ENCODE assay signal across 8 mouse cellular contexts in the genomic region with DNA sequence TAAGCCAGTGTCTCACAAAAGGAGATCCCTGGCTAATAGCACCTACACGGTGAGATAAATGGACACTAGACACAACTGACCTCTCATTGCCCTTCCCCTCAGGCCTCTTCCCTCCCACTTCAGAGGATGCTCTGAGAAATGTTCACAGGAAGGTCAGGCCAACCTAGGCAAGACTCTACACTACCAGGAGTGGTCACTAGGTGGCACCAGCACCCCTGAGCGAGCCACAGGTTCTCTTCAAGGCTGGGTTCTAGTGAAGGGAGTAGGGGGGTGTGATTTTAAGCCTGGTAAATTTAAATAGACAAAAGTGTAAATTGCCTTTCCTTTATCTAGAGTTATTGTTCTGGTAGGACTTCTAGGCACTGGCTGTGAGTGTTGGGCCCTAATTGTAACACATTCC.
A peak's percentile ranks its signal among the peaks of the same experiment; 100 is the strongest.
DNase-seq lines count a peak whose midpoint lies in the region; ATAC-seq and TF ChIP-seq lines count a peak whose summit lies in the region.

No protein-coding gene starts in this region.

- intact Hi-C loops in left cerebral cortex, adult 2 months (cut with DNase I) = loop anchor here (1.0 to 10.0 kb wide), 2 partner anchors 99 to 390 kb away; no protein-coding TSS in a partner anchor

- ATAC-seq in kidney, embryonic 15.5 days (replicated peaks; ENCODE audit: low FRiP score) = no peak
- ATAC-seq in forebrain, embryonic 11.5 days (replicated peaks; ENCODE audit: low FRiP score) = 0 out of 2 replicates have a peak, but pooled peaks have one; percentile 56
- ATAC-seq in hindbrain, embryonic 14.5 days (ENCODE audit: low FRiP score) = peak; percentile 51; the same call in 1 of the 2 replicates
- no peak for ATAC-seq in midbrain, postnatal 0 days (ENCODE audit: low FRiP score)

- H3K36me3 ChIP-seq in kidney, embryonic 15.5 days = no peaks in the 10 kb centered on the region
- no peaks in the 10 kb centered on the region for H3K36me3 ChIP-seq in forebrain, embryonic 11.5 days (ENCODE audit: control insufficient read depth, insufficient read depth, low read length)
- H3K36me3 ChIP-seq in hindbrain, embryonic 14.5 days (replicated peaks; ENCODE audit: control insufficient read depth, insufficient read depth) = no peaks in the 10 kb centered on the region
- H3K36me3 ChIP-seq in midbrain, postnatal 0 days (ENCODE audit: insufficient read depth, low read length) = no peaks in the 10 kb centered on the region
- H3K36me3 ChIP-seq in splenic B cell, adult 2 months (ENCODE audit: control insufficient read depth, insufficient read depth, low read length, poor library complexity, severe bottlenecking) = no peaks in the 10 kb centered on the region

- DNase-seq in kidney, adult 18-20 months = peak; percentile 78
- peak; percentile 17 for DNase-seq in c-Kit-positive CD71-negative TER-119-negative erythroid progenitor cells, embryonic 14.5 days (ENCODE audit: low read depth)
- DNase-seq in forebrain, embryonic 11.5 days (ENCODE audit: low spot score) = peak; percentile 81
- peak; percentile 79 for DNase-seq in hindbrain, embryonic 14.5 days (ENCODE audit: low spot score)
- DNase-seq in left cerebral cortex, adult 2 months (ENCODE audit: extremely low spot score in 1 of 2, low spot score in 2 of 2) = peak; percentile 63 to 77
- peak; percentile 65 for DNase-seq in midbrain, postnatal 0 days (ENCODE audit: low spot score)
- peak; percentile 65 for DNase-seq in splenic B cell, adult 2 months (ENCODE audit: low read depth, low spot score)

- H3K4me1 ChIP-seq in kidney, embryonic 15.5 days = no peaks in the 10 kb centered on the region
- H3K4me1 ChIP-seq in forebrain, embryonic 11.5 days (replicated peaks; ENCODE audit: control insufficient read depth, insufficient read depth, low read length) = no peaks in the 10 kb centered on the region
- H3K4me1 ChIP-seq in hindbrain, embryonic 14.5 days (replicated peaks; ENCODE audit: control insufficient read depth, insufficient read depth, low read length) = no peaks in the 10 kb centered on the region
- no peaks in the 10 kb centered on the region for H3K4me1 ChIP-seq in midbrain, postnatal 0 days (ENCODE audit: insufficient read depth, low read length)

- H3K4me3 ChIP-seq in kidney, embryonic 15.5 days (replicated peaks) = no peak overlapping the region
- H3K4me3 ChIP-seq in forebrain, embryonic 11.5 days (ENCODE audit: low read depth, low read length) = no peak overlapping the region
- no peak overlapping the region for H3K4me3 ChIP-seq in hindbrain, embryonic 14.5 days (replicated peaks; ENCODE audit: low read length)
- no peak overlapping the region for H3K4me3 ChIP-seq in left cerebral cortex, adult 2 months
- no peak overlapping the region for H3K4me3 ChIP-seq in midbrain, postnatal 0 days (ENCODE audit: low read depth, low read length)

- H3K27me3 ChIP-seq in kidney, embryonic 15.5 days = no peaks in the 10 kb centered on the region
- no peaks in the 10 kb centered on the region for H3K27me3 ChIP-seq in forebrain, embryonic 11.5 days (ENCODE audit: control insufficient read depth, insufficient read depth, low read length)
- H3K27me3 ChIP-seq in hindbrain, embryonic 14.5 days (ENCODE audit: control insufficient read depth, insufficient read depth, low read length) = no peaks in the 10 kb centered on the region
- no peaks in the 10 kb centered on the region for H3K27me3 ChIP-seq in midbrain, postnatal 0 days (ENCODE audit: insufficient read depth, low read length)
- no peaks in the 10 kb centered on the region for H3K27me3 ChIP-seq in splenic B cell, adult 2 months (ENCODE audit: control insufficient read depth, insufficient read depth, low read length, poor library complexity, severe bottlenecking)

- no peaks in the 10 kb centered on the region for H3K9me3 ChIP-seq in kidney, embryonic 15.5 days (replicated peaks)
- no peaks in the 10 kb centered on the region for H3K9me3 ChIP-seq in forebrain, embryonic 11.5 days (ENCODE audit: control insufficient read depth, low read length)
- no peaks in the 10 kb centered on the region for H3K9me3 ChIP-seq in hindbrain, embryonic 14.5 days (ENCODE audit: control insufficient read depth, low read length)
- no peaks in the 10 kb centered on the region for H3K9me3 ChIP-seq in midbrain, postnatal 0 days (ENCODE audit: low read length)

- WGBS in kidney, embryonic 15.5 days = 3% methylated on average over 2 of the region's 2 CpGs
- WGBS in forebrain, embryonic 11.5 days = 23% methylated on average over 2 of the region's 2 CpGs
- 16% methylated on average over 2 of the region's 2 CpGs for WGBS in hindbrain, embryonic 14.5 days
- 12% methylated on average over 2 of the region's 2 CpGs for WGBS in midbrain, postnatal 0 days

- H3K9ac ChIP-seq in kidney, embryonic 15.5 days = no peak overlapping the region
- no peak overlapping the region for H3K9ac ChIP-seq in forebrain, embryonic 11.5 days (ENCODE audit: low read length)
- H3K9ac ChIP-seq in hindbrain, embryonic 14.5 days = no peak overlapping the region
- no peak overlapping the region for H3K9ac ChIP-seq in midbrain, postnatal 0 days (replicated peaks; ENCODE audit: low read length, poor library complexity, severe bottlenecking)

- H3K4me2 ChIP-seq in kidney, embryonic 15.5 days = no peak overlapping the region
- no peak overlapping the region for H3K4me2 ChIP-seq in forebrain, embryonic 11.5 days (ENCODE audit: low read depth, low read length, severe bottlenecking)
- H3K4me2 ChIP-seq in hindbrain, embryonic 14.5 days (replicated peaks) = no peak overlapping the region
- H3K4me2 ChIP-seq in midbrain, postnatal 0 days (ENCODE audit: low read depth, low read length, poor library complexity, severe bottlenecking) = no peak overlapping the region

- TF ChIP-seq CTCF in left cerebral cortex, adult 2 months (IDR thresholded peaks at IDR 0.05) = peak; percentile 91
- TF ChIP-seq CTCF in midbrain, postnatal 0 days (IDR thresholded peaks at IDR 0.05) = peak; percentile 89

- no peak overlapping the region for H3K27ac ChIP-seq in kidney, embryonic 15.5 days
- no peak overlapping the region for H3K27ac ChIP-seq in forebrain, embryonic 11.5 days (ENCODE audit: low read depth, low read length)
- H3K27ac ChIP-seq in hindbrain, embryonic 14.5 days = no peak overlapping the region
- no peak overlapping the region for H3K27ac ChIP-seq in left cerebral cortex, adult 2 months
- H3K27ac ChIP-seq in midbrain, postnatal 0 days (ENCODE audit: low read depth, low read length) = no peak overlapping the region

Comparison
In these comparisons a context has a peak if more than half of its experiments do, and no peak if none do; other contexts are left out.
1. DNase-seq: peak in every context shown above with its lines; median percentile 81 in forebrain, embryonic 11.5 days; 79 in hindbrain, embryonic 14.5 days; 78 in kidney, adult 18-20 months; 70 in left cerebral cortex, adult 2 months; 65 in midbrain, postnatal 0 days; 65 in splenic B cell, adult 2 months; 17 in c-Kit-positive CD71-negative TER-119-negative erythroid progenitor cells, embryonic 14.5 days.
2. ATAC-seq: peak in forebrain, embryonic 11.5 days (single experiment) and hindbrain, embryonic 14.5 days (single experiment); none in kidney, embryonic 15.5 days (single experiment) and midbrain, postnatal 0 days (single experiment).